Mouse (Mus musculus) layer of hippocampus, postnatal 36 days (tissue): ENCODE measurements around the gene Gltpd2. TPM values are rescaled to one million over a fixed set of nuclear protein-coding genes. Genes with fewer than 3 reads are reported as not detected.

Experiments
- DNase-seq, 2 experiments: peaks; one replicate each; pipeline ENCODE4 v3.0.0; 2022
- total RNA-seq, 2 experiments: library from RNA; stranded (reverse); gene quantifications; 2 replicates each; pipeline ENCODE4 v1.2.3; 2021

Gene Gltpd2
- total RNA-seq, 2 experiments from 2014 or later, result not detected

GRCm38 (mm10) chr11:70563470-70564275 lies 44.7 kb downstream of the Gltpd2 start:
- DNase-seq, result peak in 1 of 2 experiments; percentile 30

GRCm38 (mm10) chr11:70564276-70564873 lies 45.4 kb downstream of the Gltpd2 start:
- no peak for DNase-seq

DNA sequence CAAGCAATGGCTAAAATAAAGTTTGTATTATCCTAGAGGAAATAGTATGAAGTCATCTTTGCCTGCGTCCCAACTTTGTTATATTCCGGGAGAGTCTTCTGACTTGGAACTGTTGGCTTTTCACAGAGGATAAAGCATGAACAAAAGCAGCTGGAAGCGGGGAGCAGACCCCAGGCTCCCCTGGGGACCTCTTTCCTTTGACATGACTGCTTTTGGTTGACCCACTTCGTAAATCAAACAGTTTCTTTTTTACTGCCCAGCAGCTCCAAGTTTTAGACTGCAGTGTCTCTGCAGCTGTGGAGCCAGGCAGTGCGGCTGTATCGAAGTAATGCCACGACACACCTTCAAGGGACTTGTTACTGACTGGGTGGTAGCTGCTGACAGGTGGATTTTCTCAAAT lies 47.6 kb downstream of the Gltpd2 start:
- DNase-seq, result no peak

Other genes with a start within 250 kb of the Gltpd2 start
- gene Alox12e, start 196.6 kb upstream of the Gltpd2 start, total RNA-seq, result not detected
- not detected for gene Alox15, start 167.2 kb upstream of the Gltpd2 start, total RNA-seq
- gene Pelp1, start 109.2 kb upstream of the Gltpd2 start, total RNA-seq, result 10 to 100 TPM; 33.3 to 36.2 TPM
- 100 to 1,000 TPM; 103 to 112 TPM for gene Arrb2, start 86.6 kb upstream of the Gltpd2 start, total RNA-seq
- gene Med11, start 67.3 kb upstream of the Gltpd2 start, total RNA-seq, result 10 to 100 TPM; 13.2 to 17.3 TPM
- gene Zmynd15, start 59.8 kb upstream of the Gltpd2 start, total RNA-seq, result under 1 TPM; 0.25 to 0.46 TPM
- under 1 TPM; 0.68 to 0.97 TPM for gene Cxcl16, start 59.2 kb upstream of the Gltpd2 start, total RNA-seq
- not detected for gene Tm4sf5, start 14.0 kb upstream of the Gltpd2 start, total RNA-seq
- not detected for gene Vmo1, start 4.6 kb upstream of the Gltpd2 start, total RNA-seq
- gene Psmb6, start 6.2 kb downstream of the Gltpd2 start, total RNA-seq, result 100 to 1,000 TPM; 174 to 193 TPM
- not detected for gene Gm40193, start 13.7 kb downstream of the Gltpd2 start, total RNA-seq
- 10 to 100 TPM; 17.5 to 17.7 TPM for gene Pld2, start 20.9 kb downstream of the Gltpd2 start, total RNA-seq
- gene Mink1, start 43.7 kb downstream of the Gltpd2 start, total RNA-seq, result 100 to 1,000 TPM; 448 to 494 TPM
- gene 4930544D05Rik, start 96.7 kb downstream of the Gltpd2 start, total RNA-seq, result 1 to 10 TPM; 1.2 to 1.7 TPM
- not detected for gene Chrne, start 100.0 kb downstream of the Gltpd2 start, total RNA-seq
- gene Gp1ba, start 119.9 kb downstream of the Gltpd2 start, total RNA-seq, result not detected
- gene Rnf167, start 128.0 kb downstream of the Gltpd2 start, total RNA-seq, result 10 to 100 TPM; 85.6 to 88.0 TPM
- gene Slc25a11, start 128.3 kb downstream of the Gltpd2 start, total RNA-seq, result 100 to 1,000 TPM; 115 to 119 TPM
- 100 to 1,000 TPM; 346 to 373 TPM for gene Pfn1, start 135.4 kb downstream of the Gltpd2 start, total RNA-seq
- 1 to 10 TPM; 5.2 to 7.4 TPM for gene Eno3, start 138.0 kb downstream of the Gltpd2 start, total RNA-seq
- 10 to 100 TPM; 48.2 to 50.8 TPM for gene Spag7, start 150.2 kb downstream of the Gltpd2 start, total RNA-seq
- 100 to 1,000 TPM; 362 to 388 TPM for gene Camta2, start 168.9 kb downstream of the Gltpd2 start, total RNA-seq
- 1 to 10 TPM; 3.0 to 3.5 TPM for gene Inca1, start 181.0 kb downstream of the Gltpd2 start, total RNA-seq
- gene Kif1c, start 181.4 kb downstream of the Gltpd2 start, total RNA-seq, result 10 to 100 TPM; 75.2 to 83.8 TPM
- 10 to 100 TPM; 21.9 to 23.2 TPM for gene Zfp3, start 245.0 kb downstream of the Gltpd2 start, total RNA-seq